Mouse (Mus musculus) v-Abl transformed pro-B cells (cell line): ENCODE measurements around the gene Shisa3.

Experiments
- in situ Hi-C, 2 experiments: fragments of 400-800 bp; cut with MboI; formaldehyde crosslinking; loops; one replicate each; pipeline ENCODE4 v1.15.1; 2025; ENCODE audit not compliant: unreplicated experiment in 2 of 2

Gene Shisa3

DNA sequence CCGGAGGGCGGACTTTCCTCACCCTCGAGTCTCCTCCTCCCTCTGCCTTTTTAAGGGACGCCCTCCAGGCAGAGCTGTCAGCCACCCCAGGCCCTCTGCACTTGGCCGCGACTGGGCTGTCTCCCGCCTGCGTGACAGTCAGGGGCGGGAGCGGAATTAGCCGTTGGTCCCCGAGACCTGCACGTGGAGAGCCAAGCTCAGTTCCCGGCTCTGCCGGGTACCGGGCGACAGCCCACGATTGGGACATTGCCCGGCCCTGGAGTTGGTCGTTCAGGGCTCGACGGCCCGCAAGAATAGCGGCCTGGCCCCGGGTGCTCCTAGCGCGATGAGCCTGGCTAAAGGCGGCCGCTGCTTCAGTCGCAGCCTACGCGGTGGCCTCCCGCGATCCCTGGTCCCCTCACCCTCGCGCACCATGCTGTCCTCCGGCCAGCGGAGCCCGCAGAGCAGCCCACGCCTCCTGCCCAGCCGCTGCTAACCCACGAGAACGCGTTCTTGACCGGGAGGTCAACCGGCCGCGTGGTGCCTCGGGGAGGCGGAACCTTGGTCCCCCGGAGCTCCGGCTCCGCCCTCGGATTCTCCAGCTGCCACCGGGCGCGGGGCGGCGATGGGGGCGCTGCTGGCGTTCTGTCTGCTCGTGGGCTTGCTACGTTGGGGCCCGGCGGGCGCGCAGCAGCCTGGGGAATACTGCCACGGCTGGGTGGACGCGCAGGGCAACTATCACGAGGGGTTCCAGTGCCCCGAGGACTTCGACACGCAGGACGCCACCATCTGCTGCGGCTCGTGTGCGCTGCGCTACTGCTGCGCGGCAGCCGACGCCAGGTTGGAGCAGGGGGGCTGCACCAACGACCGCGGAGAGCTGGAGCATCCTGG lies at the start of gene Shisa3:
Gene Shisa3, plus strand, starts transcription at position 79 of the 870 bp plus-strand sequence.
- in situ Hi-C loops, result no loop called here

DNA sequence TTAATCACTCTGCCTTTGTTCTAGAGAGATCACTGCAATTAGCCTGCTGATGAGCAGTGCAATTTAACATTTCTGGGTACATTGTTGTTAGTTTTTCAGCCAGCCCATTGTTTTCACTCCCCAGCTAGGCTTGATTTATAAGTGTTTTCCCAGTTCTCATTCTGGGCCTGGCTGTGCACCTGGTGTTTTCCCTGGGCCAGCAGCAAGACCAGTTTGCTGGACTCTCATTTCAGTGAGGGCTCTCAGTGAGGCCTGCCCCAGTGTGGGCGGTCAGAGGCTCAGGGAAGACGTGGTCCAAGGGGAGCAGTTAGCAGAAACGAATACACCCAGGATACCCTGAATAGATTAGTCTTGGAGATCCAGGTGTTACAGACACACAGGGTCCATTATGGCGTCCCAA lies 49.0 kb upstream of the Shisa3 start:
- in situ Hi-C loops, result no loop called here

DNA sequence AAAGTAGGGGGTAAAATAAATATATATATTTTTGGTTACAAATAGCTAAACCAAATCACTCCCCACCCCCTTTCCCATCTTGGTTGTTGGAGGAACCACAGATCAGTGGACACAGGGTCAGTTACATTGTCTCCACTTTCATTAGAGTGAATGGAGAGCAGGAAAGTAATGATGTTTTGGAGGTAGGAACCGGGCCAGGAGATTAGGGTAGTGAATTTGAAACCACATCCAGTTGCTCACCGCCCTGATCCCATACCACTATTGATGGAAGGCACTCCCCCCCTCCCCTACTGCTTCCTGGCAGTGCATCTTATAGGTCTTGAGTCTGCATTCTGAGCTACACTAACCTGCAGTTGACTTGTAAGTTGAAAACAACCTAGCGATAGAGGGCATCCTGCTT lies 48.6 kb upstream of the Shisa3 start:
- in situ Hi-C loops, result no loop called here

DNA sequence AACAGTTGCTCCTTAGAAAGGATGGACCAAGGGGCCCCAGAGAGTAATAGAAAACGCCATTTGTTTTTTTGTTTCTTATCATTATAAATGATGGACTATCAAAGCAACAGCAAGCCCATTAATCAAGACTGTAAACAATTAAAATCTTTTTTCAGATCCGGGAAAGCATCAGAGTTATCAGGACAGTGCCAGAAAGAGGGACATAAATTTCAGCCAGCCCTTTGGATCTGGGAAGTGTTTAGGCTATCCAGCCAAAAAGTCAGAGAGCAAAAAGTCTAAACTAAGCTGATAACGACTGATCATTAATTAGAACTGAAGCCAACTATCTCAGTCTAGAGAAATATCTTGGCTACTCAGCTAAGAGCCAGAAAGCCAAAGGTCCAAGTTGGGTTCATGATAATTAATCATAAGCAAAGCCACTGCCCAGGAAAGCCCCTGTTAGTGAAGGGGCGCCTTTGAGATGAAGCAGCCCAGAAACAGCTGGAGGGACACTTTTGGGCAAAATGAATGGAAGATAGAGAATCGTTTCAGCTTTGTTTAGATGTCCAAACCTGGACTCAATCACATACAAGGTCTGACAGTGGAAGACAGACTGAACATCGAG lies 35.0 kb upstream of the Shisa3 start:
- in situ Hi-C loops, result no loop called here

DNA sequence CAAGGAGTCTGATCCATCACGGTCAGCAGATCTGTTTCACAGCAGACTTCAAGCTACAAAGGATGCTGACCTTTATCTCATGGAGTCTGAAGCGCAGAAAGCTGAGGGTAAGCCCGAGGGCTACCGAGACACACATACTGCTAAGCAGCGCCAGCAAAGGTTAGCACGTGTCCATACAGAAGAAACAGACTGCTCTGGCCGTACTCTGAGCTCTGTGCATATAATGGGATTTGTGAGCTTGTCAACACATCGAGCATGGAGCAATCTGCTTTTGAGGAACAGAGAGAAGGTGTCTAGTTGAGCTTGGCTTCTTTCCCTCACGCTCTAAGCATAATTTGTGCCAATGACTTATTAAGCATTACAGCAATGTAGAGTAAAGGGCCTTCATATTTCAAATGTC lies 33.6 kb upstream of the Shisa3 start:
- in situ Hi-C loops, result no loop called here

DNA sequence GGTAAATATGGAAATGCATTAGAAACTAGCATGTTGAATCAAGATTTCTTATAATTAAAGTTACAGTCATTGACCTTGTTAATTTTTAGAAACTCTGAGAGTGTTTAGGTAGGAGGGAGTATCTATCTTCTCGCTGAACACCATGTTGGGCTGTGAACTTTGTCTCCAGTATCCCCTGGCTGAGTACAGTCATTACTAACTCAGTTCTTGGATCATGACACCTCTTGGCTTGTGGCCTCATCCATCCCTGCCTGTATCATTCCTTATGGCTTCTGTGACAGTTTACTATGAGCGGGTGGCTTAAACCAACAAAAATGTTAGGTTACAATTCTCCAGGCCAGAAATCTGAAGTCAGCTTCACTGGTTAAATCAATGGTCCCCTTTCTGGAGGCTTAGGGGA lies 32.0 kb upstream of the Shisa3 start:
- in situ Hi-C loops, result no loop called here

DNA sequence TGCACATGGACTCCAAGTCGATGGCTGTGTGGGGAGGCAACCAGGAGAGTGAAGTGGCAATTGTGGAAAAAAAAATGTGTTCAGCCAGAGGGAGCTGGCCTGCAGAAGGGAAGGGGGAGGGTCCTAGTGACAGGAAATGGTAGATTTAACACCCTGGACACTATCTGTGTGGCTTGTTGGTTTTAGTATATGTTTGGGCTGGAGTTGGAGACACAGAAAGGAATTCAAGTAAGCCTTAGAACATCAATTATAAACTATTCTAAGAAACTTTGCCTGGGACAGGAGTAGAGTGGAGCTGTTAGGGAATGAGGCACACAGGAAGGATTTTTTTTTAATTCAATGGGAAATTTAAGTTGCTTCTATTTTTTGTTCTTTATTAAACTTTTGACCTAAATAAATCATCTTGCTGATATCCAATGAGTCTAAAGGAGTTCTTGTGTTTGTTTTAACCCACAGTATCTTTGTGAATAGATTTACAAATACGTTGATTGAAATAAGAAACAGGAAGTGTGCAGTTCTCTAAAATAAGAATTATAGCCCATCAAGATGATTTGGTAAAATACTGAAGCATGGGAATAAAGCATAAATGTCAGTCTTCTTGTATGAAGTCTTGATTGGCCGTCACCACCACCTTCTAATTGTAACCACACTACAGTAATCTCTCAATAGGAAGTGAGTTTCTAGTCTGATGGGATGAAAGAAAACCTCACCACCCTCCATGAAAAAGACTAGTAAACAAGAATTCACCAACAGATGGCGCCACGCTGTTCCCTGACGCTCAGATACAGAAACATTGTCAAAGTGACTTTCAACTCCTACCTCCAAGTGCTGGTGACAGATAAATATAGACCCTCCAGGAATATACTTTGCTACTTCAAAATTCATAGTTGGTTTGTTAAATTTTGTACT lies 27.7 kb upstream of the Shisa3 start:
- in situ Hi-C loops, result no loop called here

DNA sequence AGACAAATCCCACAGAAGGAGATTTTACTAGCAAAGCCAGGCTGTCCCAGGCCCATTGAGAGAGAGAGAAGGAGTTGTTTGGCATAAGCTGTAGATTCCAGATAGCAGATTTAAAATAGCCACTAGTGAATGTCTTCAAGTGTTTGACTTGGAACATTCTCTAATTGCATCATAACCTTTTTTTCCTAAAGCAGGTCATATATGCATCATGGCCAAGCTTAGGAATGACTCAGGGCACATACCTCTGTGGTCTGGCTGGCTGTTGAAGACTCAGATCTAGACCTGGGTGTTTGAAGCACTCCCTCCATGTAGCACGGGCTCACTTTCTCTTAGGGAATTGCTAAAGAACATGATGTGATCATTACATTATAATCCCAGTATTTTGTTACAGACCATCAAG lies 12.6 kb upstream of the Shisa3 start:
- in situ Hi-C loops, result no loop called here

DNA sequence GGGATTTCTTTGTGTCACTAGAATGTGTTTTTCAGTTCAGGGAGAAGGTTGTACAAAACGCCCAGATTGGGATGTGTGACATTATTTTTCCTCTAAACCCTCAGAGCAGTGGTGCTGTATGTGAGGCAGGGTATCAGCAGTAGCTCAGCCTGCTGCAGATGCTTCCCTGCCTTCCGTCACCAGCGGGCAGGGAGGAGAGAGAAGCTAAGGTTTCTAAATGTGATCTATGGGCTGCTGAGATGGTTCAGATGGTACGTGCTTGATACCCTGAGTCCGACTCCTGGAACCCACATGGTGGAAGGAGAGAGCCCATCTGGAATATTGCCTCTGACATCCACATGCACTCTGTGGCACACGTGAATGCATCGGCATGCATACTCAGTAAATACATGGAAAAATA lies 12.1 kb upstream of the Shisa3 start:
- in situ Hi-C loops, result no loop called here

DNA sequence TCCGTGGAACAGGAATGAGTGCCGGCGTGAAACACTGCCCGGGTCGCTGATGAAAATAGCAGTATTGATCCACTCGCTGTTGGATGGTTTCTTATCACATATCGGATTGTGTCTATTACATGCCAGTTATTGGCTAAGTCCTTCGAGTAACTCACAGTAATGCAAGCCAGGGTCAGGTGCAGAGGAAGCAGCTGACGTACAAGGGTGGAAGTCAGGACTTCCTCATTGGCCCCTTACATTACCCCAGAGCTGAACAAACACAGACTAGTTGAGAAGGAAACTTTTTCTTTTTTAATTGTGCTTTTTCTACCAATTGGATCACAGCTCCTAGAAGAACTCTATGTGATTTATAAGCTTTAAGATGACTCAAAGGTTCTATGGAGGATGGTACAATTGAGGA lies 7.7 kb upstream of the Shisa3 start:
- in situ Hi-C loops, result no loop called here

DNA sequence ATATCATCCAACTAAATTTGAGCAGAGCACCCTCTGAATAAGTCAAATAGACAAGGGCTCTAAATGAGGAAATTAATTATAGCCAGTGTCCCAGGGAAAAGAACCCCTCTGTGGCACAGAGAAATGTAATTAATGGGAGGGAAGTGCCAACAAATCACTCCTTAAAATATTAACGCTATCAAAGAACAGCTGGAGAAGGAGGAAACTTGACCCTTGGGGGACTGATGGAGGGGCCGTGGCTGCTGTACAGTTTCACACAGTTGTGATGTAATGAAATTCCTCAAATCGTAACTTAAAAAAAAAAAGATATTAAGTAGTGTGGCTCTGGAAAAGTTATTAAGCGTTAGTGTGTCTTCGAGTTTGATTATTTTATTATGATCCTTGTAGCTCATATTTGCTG lies 1.7 kb upstream of the Shisa3 start:
- in situ Hi-C loops, result no loop called here

DNA sequence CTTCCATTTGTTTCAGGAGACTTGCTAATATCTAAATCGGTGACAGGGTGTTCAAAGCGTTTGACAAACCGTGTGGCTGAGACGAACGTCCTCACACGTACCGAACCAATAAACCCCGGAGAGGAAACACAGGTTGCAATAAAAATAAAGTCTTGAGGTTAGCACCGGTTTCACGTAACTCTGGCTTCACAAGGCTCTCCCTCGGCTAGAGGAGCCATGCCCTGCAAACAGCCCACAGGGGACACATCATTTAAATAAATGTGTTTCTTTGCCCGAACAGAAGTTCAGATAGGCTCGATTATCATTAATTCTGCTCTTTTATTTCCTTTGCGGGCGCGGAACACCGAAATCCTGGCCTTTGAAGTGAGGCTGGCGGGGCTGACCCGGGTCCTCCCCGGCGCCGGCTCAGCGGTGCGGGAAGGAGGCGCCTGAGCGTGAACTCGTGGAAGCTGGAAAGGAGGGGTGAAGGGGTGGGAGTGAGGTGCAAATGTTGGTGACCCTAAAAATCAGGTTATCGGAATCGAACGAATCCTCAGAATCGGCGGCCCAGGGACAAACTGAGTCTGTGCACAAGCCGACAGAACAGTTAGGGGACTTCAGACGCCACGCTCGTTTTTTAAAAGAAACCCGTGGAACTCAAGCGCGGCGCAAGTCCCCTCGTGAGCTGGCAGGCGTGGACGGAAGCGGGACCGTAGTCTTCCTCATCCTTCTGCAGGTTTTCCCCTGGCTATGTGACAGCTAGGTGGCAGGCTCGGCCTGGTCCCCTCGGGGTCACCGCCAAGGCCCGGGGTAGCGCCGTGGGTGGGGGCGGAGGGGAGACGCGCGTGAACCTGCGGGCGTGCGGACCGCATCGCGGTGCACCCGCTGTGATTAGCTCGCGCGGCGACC lies 522 bp upstream of the Shisa3 start:
- in situ Hi-C loops, result no loop called here

DNA sequence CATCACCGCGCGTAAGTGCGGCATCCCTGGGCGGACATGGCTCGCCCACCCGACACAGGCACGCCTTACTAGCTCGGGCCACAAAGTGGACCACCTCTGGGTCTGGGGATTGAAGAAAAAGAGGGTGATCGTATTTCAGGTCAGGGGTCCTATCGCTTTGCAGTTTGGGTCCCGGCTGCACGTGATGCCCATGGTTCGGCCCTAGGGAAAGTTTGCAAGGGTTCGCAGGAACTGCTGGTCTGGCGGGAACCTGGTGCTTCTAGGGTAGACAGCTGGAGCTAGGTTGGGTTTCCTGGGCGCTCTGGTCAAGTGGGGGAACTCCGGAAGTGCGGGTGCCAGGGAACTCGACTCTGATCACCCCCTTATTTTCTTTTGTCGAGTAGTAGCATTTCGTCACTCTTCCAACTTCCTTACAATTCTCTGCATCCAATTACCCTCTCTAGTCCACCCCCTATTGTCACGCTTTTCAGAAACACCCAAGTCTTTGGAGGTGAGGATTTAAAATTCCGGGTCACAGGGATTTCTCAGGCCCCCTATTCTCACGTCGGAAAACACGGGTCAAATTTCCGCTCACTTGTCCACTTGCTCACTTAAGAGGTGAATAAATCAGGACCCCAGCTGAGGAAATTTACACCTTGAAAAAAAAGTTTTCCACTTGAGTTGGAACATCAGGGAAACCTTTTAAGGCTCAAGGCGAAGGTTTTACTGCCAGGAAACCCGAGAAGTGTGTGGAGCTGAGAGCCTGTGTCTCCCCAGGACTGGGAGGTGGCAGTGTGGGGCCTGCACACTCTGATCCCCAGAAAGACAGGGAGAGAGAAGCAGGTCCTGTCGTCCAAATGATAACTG lies 1.2 kb downstream of the Shisa3 start:
- in situ Hi-C loops, result no loop called here

DNA sequence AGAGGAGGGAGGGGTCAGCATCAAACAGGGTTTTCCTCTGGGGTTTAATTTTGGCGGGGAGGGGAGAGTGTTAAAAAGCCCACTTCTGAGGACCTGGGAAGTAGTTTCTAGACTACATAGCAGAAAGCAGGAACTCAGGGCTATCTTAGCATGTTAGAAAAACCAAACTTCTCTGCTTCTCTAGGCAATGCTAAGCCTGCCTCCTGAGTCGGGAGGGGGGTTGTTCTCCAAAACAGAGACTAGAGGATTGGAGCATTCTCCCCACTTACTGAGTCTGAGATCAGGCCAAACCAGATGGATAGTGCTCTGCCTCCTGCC lies 1.8 kb downstream of the Shisa3 start:
- in situ Hi-C loops, result no loop called here

DNA sequence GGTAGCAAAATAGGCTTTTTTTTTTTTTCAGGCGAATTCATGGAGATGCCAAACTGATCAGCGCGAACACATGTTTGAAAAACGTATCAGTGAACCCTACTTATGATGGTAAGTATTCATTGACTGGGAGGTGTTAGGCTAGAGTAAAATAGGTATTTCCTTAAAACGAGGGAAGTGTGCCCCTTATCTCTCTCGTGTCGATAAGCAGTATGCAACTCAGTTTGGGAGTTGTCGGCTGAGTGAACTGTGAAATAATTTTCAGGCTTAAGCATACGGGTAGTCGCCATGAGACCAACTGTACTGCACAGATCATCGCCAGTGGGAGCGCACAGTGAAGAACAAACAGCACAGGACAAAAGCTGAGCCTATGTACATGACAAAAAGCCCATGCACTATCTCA lies 13.5 kb downstream of the Shisa3 start:
- in situ Hi-C loops, result no loop called here

DNA sequence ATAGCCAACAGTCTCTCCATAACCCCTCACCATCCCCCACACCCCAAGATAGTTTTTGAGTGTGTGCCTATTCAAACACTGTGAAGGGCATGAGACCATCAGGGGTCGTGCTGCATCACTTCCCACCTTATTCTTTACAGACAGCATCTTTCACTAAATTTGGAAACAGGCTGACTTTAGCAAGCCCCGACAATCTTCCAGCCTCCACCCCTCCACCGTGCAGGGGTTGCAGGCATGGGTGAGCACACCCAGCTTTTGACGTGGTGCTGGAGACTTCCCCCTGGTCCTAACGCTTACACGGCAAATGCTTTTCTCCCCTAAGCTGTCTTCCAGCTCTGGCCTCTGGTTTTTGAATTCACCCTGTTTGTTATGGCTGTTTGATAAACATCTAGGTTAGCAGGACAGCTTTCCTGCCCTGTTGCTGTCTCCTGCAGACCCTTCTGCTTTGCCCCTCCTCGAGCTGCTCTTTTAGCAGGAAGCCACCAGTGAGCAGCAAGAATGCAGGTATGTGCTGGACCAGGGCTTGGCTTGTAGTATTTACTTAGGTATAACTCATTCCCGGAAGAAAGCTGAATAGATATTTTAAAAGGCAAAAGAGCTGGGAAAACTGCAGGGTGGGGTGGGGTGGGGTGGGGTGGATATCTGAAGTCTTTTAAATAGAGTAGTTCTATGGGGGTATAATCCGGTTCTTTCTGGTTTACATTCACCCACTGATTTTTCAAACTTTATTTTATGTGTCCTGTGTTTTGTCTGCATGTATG lies 20.7 kb downstream of the Shisa3 start:
- in situ Hi-C loops, result no loop called here

DNA sequence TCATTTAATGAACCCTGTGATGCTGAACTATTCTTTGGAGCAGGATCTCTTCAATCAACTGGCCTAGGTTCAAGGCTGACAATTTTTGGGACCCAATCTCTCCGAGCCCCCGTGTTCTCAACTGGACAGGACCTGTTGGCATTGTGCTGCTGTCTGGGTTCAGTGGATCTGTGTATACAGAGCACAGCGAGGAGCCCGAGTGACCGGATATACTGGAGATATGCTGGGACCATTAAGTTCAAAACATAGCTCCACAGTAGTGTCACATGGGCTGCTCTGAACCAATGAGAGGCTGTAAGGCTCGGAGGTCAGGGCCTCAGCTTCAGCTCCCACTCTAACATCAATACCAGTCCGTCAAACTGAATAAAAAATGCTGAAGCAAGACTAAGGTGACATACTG lies 21.8 kb downstream of the Shisa3 start:
- in situ Hi-C loops, result no loop called here

DNA sequence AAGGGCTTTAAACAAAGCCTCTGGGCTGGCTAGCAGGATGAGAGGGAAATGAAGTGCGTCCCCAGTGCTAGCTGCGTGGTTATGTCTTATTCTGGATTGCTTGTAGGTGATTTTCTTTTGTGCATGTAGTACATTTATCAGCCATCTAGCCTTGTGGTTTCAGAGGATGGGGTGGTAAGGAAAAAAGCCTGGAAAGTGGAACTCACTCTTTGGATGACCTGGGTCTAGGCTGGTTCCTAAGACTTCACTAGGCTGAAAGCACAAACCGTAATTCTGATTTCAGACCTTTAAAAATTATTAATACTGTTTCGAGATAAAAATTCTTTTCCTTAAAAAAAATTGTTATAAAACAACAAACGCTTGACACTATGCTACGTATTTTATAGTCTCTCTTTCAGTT lies 22.2 kb downstream of the Shisa3 start:
- in situ Hi-C loops, result no loop called here

DNA sequence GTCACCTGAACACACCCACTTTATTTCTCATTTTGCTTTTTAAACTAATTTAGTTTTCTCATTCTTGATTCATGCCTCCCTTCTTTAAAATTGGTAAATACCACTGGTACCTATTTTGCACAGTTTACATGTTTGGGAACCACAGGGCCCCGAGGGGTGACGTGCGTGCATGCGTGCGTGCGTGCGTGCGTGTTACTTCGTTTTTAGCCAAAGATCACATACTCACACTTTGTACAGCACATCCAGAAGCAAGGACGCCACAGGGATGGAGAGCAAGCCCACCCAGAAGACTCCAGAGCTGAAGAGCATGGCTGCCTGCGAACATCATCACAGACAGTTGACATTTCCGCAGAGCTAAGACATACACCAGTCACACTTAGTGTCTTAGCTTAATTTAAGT lies 23.6 kb downstream of the Shisa3 start:
- in situ Hi-C loops, result no loop called here
